Comparison of ENCODE assay signal across 17 mouse cellular contexts in genomic region chr16:4496470-4496869, GRCm38 (mm10). TPM values are rescaled to one million over a fixed set of nuclear protein-coding genes. Genes with fewer than 3 reads are reported as not detected.
DNase-seq lines count a peak whose midpoint lies in the region; ATAC-seq and TF ChIP-seq lines count a peak whose summit lies in the region.
"Had no signal": no experiment of that assay in that cellular context is flagged by ENCODE, and none has a peak within 500 bp of the region (broad histone marks: within the 10 kb centered on the region; RNA-seq: fewer than 3 reads in every experiment).

No protein-coding gene starts in this region.

- no peak for TF ChIP-seq CTCF in left cerebral cortex, adult 2 months (IDR thresholded peaks at IDR 0.05)

- H3K4me3 ChIP-seq in heart, embryonic 10.5 days: no peak overlapping the region
- H3K4me3 ChIP-seq in heart, embryonic 16.5 days (ENCODE audit: low read length): no peak overlapping the region
- peak overlapping the region; percentile 33 for H3K4me3 ChIP-seq in left cerebral cortex, adult 2 months
- H3K4me3 ChIP-seq: embryonic facial prominence, embryonic 12.5 days; embryonic facial prominence, embryonic 15.5 days; forebrain, embryonic 15.5 days had no signal

- no peak overlapping the region for H3K4me2 ChIP-seq in heart, embryonic 16.5 days (ENCODE audit: low read depth, low read length)
- H3K4me2 ChIP-seq: embryonic facial prominence, embryonic 12.5 days; embryonic facial prominence, embryonic 15.5 days; forebrain, embryonic 15.5 days; heart, embryonic 11.5 days; hindbrain, embryonic 14.5 days had no signal

- H3K9me3 ChIP-seq in heart, embryonic 10.5 days: no peaks in the 10 kb centered on the region
- no peaks in the 10 kb centered on the region for H3K9me3 ChIP-seq in heart, embryonic 16.5 days (replicated peaks; ENCODE audit: control insufficient read depth, low read length)
- H3K9me3 ChIP-seq: embryonic facial prominence, embryonic 12.5 days; embryonic facial prominence, embryonic 15.5 days; forebrain, embryonic 15.5 days had no signal

- no peaks in the 10 kb centered on the region for H3K27me3 ChIP-seq in heart, embryonic 10.5 days (ENCODE audit: insufficient read depth, poor library complexity, severe bottlenecking)
- H3K27me3 ChIP-seq in heart, embryonic 16.5 days (ENCODE audit: control insufficient read depth, insufficient read depth, low read length): no peaks in the 10 kb centered on the region
- H3K27me3 ChIP-seq: embryonic facial prominence, embryonic 12.5 days; embryonic facial prominence, embryonic 15.5 days; forebrain, embryonic 15.5 days had no signal

- DNase-seq in heart, embryonic 10.5 days (ENCODE audit: low spot score): no peak
- DNase-seq in heart, adult 8-10 months (ENCODE audit: low spot score): no peak
- DNase-seq in heart, postnatal 36 days: no peak
- DNase-seq in left cerebral cortex, adult 2 months (ENCODE audit: extremely low spot score in 1 of 2, low spot score in 2 of 2): no peak
- DNase-seq in left cerebral cortex, postnatal 14 days (ENCODE audit: low spot score in 2 of 2): no peak
- DNase-seq in right cerebral cortex, adult 2 months (ENCODE audit: low spot score in 2 of 2): no peak
- DNase-seq: cerebellum, adult 11 months; gastrocnemius, postnatal 14 days had no signal

- ATAC-seq in heart, embryonic 16.5 days (replicated peaks; ENCODE audit: extremely low read depth, insufficient read depth, low FRiP score): no peak
- ATAC-seq: forebrain, embryonic 15.5 days; hindbrain, postnatal 0 days; inflammation-experienced regulatory T-cells, adult 6 months; intestine, embryonic 16.5 days had no signal

- peaks cover 56% of the 10 kb centered on the region for H3K4me1 ChIP-seq in heart, embryonic 10.5 days
- peaks cover 41% of the 10 kb centered on the region for H3K4me1 ChIP-seq in heart, embryonic 16.5 days (ENCODE audit: control insufficient read depth, insufficient read depth, low read length)
- H3K4me1 ChIP-seq: forebrain, embryonic 15.5 days had no signal

- WGBS in heart, embryonic 10.5 days: 93% methylated on average over 3 of the region's 3 CpGs
- 85% methylated on average over 3 of the region's 3 CpGs for WGBS in heart, embryonic 16.5 days

- H3K36me3 ChIP-seq in heart, embryonic 10.5 days: peaks cover 35% of the 10 kb centered on the region
- peaks cover 18% of the 10 kb centered on the region for H3K36me3 ChIP-seq in heart, embryonic 16.5 days (ENCODE audit: control insufficient read depth, insufficient read depth)
- H3K36me3 ChIP-seq: embryonic facial prominence, embryonic 15.5 days had no signal

- intact Hi-C loops in heart, postnatal 36 days (cut with DNase I): no loop called here
- intact Hi-C loops in left cerebral cortex, adult 2 months (cut with DNase I): no loop called here
- intact Hi-C loops in left cerebral cortex, postnatal 14 days (cut with DNase I): no loop called here

- H3K9ac ChIP-seq in heart, embryonic 16.5 days (ENCODE audit: low read length): no peak overlapping the region
- H3K9ac ChIP-seq: embryonic facial prominence, embryonic 12.5 days; embryonic facial prominence, embryonic 15.5 days; forebrain, embryonic 15.5 days; hindbrain, embryonic 14.5 days had no signal

- H3K27ac ChIP-seq in heart, embryonic 10.5 days: peak overlapping the region; percentile 89; the same call in 1 of the 2 replicates
- H3K27ac ChIP-seq in heart, embryonic 16.5 days (ENCODE audit: low read length): 0 out of 2 replicates have a peak overlapping the region, but pooled peaks have one; percentile 12
- H3K27ac ChIP-seq in left cerebral cortex, adult 2 months: no peak overlapping the region
- H3K27ac ChIP-seq: embryonic facial prominence, embryonic 12.5 days; embryonic facial prominence, embryonic 15.5 days; forebrain, embryonic 15.5 days; hindbrain, embryonic 14.5 days; hindbrain, postnatal 0 days had no signal

RNA-seq across cellular contexts. Expression of gene Srl, which starts 45.1 kb away (rescaled TPM):
- 87.3 and 201 TPM in 2 replicates for polyA plus RNA-seq in heart, embryonic 10.5 days (2016; fragmentation: Nextera tagmentation; extraction: Ambion mirVana)
- 100 to 1,000 TPM; 705 to 904 (median 868) TPM for total RNA-seq in heart, adult 8-10 months (2022)
- polyA plus RNA-seq in heart, embryonic 16.5 days (2015; fragmentation: Nextera tagmentation; extraction: Ambion mirVana): 280 and 289 TPM in 2 replicates
- total RNA-seq in heart, postnatal 36 days (2021): 1,000 to 10,000 TPM in 1 of 2 experiments, 100 to 1,000 TPM in 1; 873 to 1,040 TPM
- total RNA-seq in left cerebral cortex, adult 2 months (2021): 1 to 10 TPM; 5.1 to 5.9 TPM
- total RNA-seq in left cerebral cortex, postnatal 14 days (2021): 10 to 100 TPM; 14.2 to 18.8 TPM

Comparison
In these comparisons a context has a peak if more than half of its experiments do, and no peak if none do; other contexts are left out.
1. RNA of gene Srl, which starts 45.1 kb away (total RNA-seq): 873 to 1,040 TPM in heart, postnatal 36 days and 705 to 904 TPM in heart, adult 8-10 months; 14.2 to 18.8 TPM in left cerebral cortex, postnatal 14 days and 5.1 to 5.9 TPM in left cerebral cortex, adult 2 months; every median in the first group is over 10 times any median in the second.